Mouse (Mus musculus) heart, adult 8-10 months (tissue): Measurements from ENCODE around the gene Rnase12. TPM values are rescaled to one million over a fixed set of nuclear protein-coding genes. Genes with fewer than 3 reads are reported as not detected.

Source experiments
- DNase-seq: peaks from one replicate; pipeline ENCODE4 v3.0.0; 2022; ENCODE audit warnings: low spot score
- total RNA-seq, 4 experiments: library from RNA; stranded (reverse); gene quantifications; 2 replicates each; pipeline ENCODE4 v1.2.4; 2022

Gene Rnase12
- total RNA-seq, 4 experiments from 2014 or later, result not detected

- DNase-seq, result no peak
Measured at GRCm38 (mm10) chr14:51085086-51085485, 27.6 kb upstream of the Rnase12 start.

DNA sequence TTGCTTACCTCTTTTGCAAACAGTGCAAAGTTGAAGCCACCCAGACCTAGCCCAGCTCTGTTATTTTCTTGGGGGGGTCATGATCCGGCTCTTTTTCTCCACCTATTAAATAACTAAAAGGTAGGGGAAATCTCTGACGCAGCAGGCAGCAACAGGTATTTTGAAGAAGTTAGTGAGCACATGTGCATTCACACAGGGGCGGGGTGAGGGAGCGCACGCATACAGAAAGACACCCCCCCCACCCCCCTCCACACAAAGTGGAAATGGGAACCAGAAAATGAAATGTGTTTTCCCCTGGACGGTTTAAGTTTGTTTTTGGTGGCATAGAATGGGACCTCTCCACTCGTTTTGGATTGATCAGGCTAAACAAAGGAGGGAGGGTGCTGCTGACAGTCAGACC is 26.3 kb upstream of the Rnase12 start:
- DNase-seq, result no peak

DNA sequence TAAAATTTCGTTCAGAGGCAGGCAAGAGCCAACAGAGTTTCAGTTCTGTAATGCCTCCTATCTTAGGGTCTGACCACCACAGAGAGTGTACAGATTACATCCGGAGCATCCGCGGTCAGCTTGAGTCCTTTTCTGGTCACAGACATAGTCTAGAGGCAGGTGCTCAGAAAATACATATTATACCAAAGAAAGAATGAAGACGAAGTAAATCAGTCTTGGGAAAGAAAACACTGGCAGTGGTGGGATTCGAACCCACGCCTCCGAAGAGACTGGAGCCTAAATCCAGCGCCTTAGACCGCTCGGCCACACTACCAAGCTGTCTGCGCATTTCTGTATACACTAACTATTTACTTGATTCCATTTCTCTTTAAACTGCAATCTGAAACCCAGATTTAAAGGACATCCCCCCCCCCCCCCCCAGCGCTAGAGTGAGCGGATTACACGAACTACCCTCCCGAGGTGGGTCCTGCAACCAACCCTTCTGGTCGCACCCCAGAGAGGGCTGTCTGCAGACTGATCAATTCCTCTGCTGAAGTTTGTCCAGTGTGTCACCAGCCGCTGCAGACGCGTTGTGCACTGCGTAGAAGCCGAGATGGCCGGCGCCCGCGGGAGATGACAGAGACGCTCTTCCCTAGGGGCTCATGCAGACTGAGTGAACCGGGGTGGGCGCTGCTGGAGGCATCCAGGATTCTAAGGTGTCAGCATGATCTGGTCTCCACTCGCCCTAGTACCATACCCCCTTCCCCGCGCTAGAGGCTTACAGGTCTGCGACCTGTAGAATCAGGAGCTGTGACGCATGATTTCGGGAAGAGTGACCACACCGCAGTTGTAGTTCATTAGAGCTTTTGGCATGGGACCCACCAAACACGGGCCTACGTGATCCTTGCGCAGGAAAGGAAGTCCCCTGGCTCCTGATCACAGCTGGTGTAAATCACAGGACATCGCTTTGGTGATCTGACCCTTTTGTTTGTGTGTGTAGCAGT is 25.4 kb upstream of the Rnase12 start:
- peak; percentile 86 for DNase-seq

DNA sequence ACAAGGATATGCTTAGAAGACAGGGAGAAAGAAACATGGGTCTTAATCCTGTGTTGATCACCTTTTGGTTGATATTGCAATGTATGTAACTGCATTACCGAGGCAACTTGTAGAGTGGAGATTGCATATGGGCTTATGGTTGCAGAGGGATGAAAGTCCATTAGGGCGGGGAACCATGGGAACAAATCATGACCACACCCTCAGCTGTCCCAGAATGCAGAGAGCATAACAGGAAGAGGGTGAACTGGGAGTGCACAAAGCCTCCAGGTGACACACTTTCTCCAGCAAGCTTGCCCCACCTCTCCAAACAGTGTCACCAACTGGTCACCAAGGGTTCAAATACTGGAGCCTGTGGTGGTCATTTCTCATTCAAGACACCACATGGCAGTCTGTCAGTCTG is 23.6 kb upstream of the Rnase12 start:
- DNase-seq, result no peak

- DNase-seq, result no peak
Measured at GRCm38 (mm10) chr14:51079180-51079579, 21.7 kb upstream of the Rnase12 start.

DNA sequence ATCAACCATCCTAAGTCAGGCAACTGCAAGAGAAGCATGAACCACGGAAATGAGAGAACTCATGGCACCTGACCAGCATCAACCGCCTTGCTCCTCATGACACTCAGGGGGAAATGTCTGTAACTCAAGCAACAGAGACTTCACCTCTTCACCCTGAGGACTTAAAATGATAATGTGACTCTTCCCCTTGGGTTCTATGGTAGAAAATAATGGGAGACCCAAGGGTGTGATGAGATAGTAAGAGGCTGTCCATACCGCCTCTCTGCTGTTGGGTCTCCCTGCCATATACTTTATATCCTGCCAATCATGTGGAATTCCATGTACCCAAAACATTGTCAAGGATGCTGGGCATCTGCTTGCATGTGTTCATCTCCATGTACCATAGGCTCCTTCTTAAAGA is 16.9 kb upstream of the Rnase12 start, which contains the start of gene Olfr750:
TSS of gene Olfr750 (minus strand) at position 101 of the 400 bp plus-strand sequence.
- DNase-seq, result no peak

DNA sequence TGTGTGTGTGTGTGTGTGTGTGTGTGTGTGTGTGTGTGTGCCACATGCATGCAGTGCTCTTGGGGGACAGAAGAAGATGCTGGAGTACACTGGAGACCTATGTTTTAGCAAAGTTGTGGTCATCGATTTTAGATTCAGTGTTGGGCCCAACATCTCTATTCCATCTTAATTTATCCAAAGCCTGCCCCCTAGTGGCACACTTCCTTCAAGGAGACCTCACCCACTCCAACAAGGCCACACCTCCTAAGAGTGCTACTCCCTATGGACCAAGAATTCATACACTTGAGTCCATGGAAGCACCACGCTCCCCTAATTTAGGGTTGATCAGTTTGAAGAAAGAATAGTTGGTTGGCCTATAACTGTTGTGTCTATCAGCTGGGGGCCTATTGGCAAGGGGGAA is 12.2 kb upstream of the Rnase12 start:
- DNase-seq, result no peak

GRCm38 (mm10) chr14:51068956-51069355 is 11.5 kb upstream of the Rnase12 start:
- no peak for DNase-seq

DNA sequence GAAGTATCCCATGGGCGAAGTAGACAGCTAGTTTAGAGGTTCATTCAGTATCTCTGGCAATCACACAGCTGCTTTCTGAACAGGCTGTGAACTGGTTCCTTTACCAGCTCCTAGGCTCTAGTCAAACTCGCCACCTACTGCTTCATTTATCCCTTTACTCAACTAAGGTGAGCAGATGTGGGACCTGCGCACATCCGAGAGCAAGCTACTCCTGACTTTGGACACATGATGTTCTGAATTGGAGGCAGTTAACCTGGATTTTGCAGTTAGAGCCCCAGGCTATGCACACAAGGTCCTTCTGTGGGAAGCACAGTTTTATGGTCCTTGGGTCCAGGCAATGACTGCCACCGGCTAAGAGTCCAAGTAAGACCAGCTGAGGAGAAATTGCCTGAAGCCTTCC is 3.3 kb upstream of the Rnase12 start:
- no peak for DNase-seq

DNA sequence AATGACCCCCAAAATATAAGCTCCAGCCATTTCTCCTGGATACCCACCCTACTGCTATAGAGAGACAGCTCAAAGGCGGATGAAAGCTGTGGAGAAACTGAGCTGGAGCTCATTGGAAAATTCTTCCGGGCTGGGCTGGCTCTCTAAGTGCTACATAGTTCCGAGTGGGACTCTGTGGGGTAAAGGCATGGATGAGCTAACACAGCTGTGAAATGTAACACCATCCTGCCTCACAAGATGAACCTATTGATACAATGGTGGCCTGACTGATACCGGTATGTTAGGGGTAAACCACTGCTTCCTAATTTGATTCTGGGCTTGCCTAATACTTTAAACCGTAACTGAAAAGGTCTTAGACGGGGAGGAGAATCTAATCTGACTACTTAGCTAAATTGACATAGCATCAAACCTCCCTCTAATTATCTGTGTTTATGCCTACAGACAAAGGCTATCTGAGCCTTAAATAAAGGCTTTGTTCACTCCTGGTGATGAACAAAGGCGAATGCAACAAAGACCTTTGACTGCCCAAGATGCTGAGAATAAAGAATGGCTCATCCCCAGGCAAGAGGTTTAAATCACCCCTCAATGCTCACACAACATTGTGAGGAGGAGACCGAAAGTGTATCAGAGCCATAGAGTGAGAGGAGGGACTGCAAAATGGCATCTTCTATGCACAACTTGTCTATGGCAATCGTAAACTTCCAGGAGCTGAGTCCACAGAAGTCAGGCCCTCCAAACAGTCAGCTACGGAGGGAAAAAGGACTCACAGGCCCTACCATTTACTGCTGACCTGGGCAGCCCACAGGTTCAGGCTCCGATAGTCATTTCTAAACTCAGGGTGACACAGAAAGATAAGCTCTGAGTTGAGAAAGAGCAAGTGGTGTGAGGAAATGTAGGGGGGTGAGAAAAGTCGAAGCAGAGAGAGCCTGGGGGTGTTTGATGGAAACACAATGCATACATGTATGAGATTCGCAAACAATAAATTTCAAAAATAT is 2.9 kb downstream of the Rnase12 start:
- no peak for DNase-seq

DNA sequence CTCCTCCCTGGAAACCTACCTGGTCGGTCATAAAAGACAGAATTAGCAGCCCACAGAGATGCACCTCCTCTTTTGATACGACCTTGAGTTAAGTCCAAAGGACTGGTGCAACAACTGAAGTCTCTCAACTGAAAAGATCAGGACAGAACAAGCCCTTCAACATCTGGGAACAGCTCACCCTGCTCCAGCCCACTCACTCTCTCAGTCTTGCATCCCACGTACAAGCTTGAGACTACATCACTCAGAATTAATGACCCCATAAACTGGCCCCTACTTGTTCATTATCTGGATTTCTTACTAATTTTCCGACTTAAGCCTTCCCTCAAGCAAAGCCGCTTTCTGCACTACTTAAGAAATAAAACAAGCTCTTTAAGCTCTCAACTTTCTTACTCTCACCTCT is 4.3 kb downstream of the Rnase12 start:
- no peak for DNase-seq

DNA sequence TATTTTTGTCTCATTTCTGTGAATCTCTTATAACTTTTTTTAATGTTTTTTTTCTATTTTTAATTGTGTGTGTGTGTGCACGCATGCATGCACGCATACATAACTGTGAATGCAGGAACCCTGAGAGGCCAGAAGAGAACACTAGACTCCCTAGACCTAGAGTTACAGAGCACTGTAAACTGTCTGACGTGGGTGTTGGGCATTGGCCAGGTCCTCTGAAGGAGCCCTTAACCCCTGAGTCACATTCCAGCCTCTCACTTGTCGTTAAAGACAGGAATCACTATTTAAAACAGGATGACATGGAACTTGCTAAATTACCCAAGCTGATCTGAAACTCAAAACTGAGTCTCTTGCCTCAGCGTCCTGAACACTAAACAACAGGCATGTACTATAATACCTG is 5.5 kb downstream of the Rnase12 start:
- no peak for DNase-seq

- no peak for DNase-seq
Measured at GRCm38 (mm10) chr14:51050063-51050462, 7.4 kb downstream of the Rnase12 start, which contains the start of gene Rnase11. Gene Rnase11 (minus strand): TSS chr14:51050163.

- DNase-seq, result no peak
Measured at GRCm38 (mm10) chr14:51047846-51048245, 9.6 kb downstream of the Rnase12 start.

DNA sequence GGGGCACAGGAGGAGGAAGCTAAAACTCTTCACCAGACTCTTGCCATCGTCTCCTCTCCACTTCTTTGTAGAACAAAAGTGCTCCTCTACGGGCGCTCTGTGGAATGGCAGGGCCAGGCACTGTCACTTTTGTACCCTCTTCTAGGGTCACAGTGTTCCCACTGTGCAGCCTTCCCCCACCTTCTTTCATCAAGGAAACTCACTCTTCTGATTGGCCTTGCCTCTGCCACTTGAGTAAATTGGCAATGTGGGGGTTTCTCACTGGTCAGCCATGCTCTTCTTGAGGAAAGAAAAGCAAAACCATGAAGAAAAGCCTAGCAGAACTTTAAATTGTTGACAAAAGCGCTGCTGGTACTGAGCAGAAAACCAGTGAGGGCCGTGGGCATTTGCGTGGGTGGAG is 15.7 kb downstream of the Rnase12 start, which contains the start of gene Rnase9:
TSS of gene Rnase9 (minus strand) at position 101 of the 400 bp plus-strand sequence.
- DNase-seq, result no peak

GRCm38 (mm10) chr14:51036214-51036613 is 21.2 kb downstream of the Rnase12 start:
- DNase-seq, result no peak

- DNase-seq, result no peak
Measured at GRCm38 (mm10) chr14:51035206-51035605, 22.3 kb downstream of the Rnase12 start.

DNA sequence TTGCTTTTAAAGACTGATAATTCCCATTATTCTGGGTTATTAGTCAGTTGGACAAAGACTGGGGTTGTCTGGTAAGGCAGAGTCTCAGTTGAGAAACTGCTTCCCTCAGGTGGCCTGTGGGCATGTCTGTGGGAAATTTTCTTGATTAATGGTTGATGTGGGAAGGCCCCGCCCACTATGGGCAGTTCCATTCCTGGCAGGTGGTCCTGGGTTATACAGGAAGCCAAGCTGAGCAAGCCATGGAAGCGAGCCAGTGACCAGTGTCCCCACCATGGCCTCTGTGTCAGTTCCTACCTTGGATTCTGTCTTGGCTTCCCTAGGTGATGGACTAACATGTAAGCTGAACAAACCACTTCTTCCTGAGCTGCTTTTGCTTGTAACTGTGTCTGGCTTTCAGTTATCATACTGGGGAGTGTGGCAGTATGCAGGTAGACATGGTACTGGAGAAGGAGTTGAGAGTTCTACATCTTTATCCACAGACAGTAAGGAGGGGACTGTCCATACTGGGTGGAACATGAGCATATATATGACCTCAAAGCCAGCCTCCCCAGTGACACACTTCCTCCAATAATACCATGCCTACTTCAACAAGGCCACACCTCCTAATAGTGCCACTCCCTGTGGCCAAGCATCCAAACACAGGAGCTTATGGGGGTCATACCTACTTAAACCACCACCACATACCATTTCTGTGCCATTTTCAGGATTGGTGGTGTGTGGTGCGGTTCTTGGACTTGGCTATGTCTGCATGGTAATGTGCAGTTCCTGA is 29.9 kb downstream of the Rnase12 start:
- DNase-seq, result no peak

- peak; percentile 78 for DNase-seq
Measured at GRCm38 (mm10) chr14:51026391-51027133, 30.9 kb downstream of the Rnase12 start.

- no peak for DNase-seq
Measured at GRCm38 (mm10) chr14:51024820-51025219, 32.6 kb downstream of the Rnase12 start.
